Mouse (Mus musculus) stomach, embryonic 14.5 days (tissue): ENCODE results near the gene Trim2. TPM values are rescaled to one million over a fixed set of nuclear protein-coding genes. Genes with fewer than 3 reads are reported as not detected.

Experiments used
- ATAC-seq: fragments of 200-750 bp; cut with Nextera tagmentation; 2 replicates; pipeline ENCODE4 v1.8.0; 2017; ENCODE audit warnings: low read depth, moderate TSS enrichment; ENCODE audit not compliant: insufficient number of reproducible peaks, insufficient read depth, low FRiP score
- H3K27ac ChIP-seq: fragments of 300-500 bp; sonication (generic); 2 replicates; pipeline ENCODE4 v1.5.1; 2014; ENCODE audit warnings: mild to moderate bottlenecking, low read length, moderate library complexity, mixed read lengths
- H3K27me3 ChIP-seq: fragments of 300-500 bp; sonication (generic); 2 replicates; pipeline ENCODE4 v1.6.1; 2014; ENCODE audit warnings: low read length, control low read depth, mixed read lengths; ENCODE audit not compliant: control insufficient read depth, insufficient read depth
- H3K36me3 ChIP-seq: fragments of 300-500 bp; sonication (generic); 2 replicates; pipeline ENCODE4 v1.6.1; 2014; ENCODE audit warnings: mild to moderate bottlenecking, control low read depth, low read length, moderate library complexity, mixed read lengths; ENCODE audit not compliant: control insufficient read depth, insufficient read depth
- H3K4me1 ChIP-seq: fragments of 300-500 bp; sonication (generic); 2 replicates; pipeline ENCODE4 v1.6.1; 2014; ENCODE audit warnings: low read length, control low read depth, mixed read lengths; ENCODE audit not compliant: control insufficient read depth, insufficient read depth
- H3K4me2 ChIP-seq: fragments of 300-500 bp; sonication (generic); replicated peaks from 2 replicates; pipeline ENCODE4 v1.6.1; 2014; ENCODE audit warnings: low read depth, low read length, control low read depth
- H3K4me3 ChIP-seq: fragments of 300-500 bp; sonication (generic); 2 replicates; pipeline ENCODE4 v1.5.1; 2014; ENCODE audit warnings: low read depth, low read length, control low read depth
- H3K9ac ChIP-seq: fragments of 300-500 bp; sonication (generic); replicated peaks from 2 replicates; pipeline ENCODE4 v1.6.1; 2014; ENCODE audit warnings: low read depth, mild to moderate bottlenecking, control low read depth, low read length, moderate library complexity, mixed read lengths
- H3K9me3 ChIP-seq: fragments of 300-500 bp; sonication (generic); 2 replicates; pipeline ENCODE4 v1.6.1; 2016; ENCODE audit warnings: low read depth, low read length, control low read depth; ENCODE audit not compliant: control insufficient read depth
- WGBS: fragments of 180-500 bp; shearing (Covaris S2); extraction: QIAGEN DNeasy Blood & Tissue Kit; methylation state at CpG from one replicate; pipeline ENCODE4 v1.1.7; 2014; 5-methylcytosine and 5-hydroxymethylcytosine counted together
- polyA plus RNA-seq: library from polyadenylated mRNA; unstranded; fragments of >200 nt; fragmentation: Nextera tagmentation; extraction: Ambion mirVana; gene quantifications from 2 replicates; pipeline ENCODE4 v1.2.1, GENCODE M21; 2014

The Trim2 gene
- 37.1 and 38.0 TPM in 2 replicates for polyA plus RNA-seq

DNA sequence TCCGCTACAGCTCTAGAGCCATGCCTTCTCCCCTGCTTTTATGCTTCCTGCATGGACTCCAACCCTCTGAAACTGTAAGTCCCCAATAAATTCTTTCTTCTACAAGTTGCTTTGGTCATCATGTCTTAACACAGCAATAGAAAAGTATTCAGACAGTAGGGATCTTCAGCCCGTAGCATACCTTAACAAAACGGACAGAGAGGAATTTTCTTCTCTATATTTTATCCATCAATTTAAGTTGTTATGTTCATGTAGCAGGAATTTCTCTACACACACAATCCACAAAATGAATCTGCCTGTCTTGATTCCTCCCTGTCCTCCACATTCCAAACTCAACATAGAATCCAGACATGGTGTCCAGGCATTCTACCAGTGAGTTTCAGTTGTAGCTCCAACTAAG lies at the start of gene Trim2:
Gene Trim2 (minus strand): TSS at position 101 of the 400 bp plus-strand sequence.
- peaks cover 8% of the 10 kb centered on the region; the same call in 1 of the 2 replicates for H3K27me3 ChIP-seq
- no peak for ATAC-seq
- no peaks in the 10 kb centered on the region for H3K9me3 ChIP-seq
- H3K4me1 ChIP-seq = 0 out of 2 replicates have a peak, but pooled peaks cover 8% of the 10 kb centered on the region
- H3K4me2 ChIP-seq = no peak within 1 kb of the TSS
- no peak within 1 kb of the TSS for H3K27ac ChIP-seq
- no peak within 1 kb of the TSS for H3K9ac ChIP-seq
- no peaks in the 10 kb centered on the region for H3K36me3 ChIP-seq
- 95% methylated on average over 3 of the region's 3 CpGs for WGBS
- no peak within 1 kb of the TSS for H3K4me3 ChIP-seq

DNA sequence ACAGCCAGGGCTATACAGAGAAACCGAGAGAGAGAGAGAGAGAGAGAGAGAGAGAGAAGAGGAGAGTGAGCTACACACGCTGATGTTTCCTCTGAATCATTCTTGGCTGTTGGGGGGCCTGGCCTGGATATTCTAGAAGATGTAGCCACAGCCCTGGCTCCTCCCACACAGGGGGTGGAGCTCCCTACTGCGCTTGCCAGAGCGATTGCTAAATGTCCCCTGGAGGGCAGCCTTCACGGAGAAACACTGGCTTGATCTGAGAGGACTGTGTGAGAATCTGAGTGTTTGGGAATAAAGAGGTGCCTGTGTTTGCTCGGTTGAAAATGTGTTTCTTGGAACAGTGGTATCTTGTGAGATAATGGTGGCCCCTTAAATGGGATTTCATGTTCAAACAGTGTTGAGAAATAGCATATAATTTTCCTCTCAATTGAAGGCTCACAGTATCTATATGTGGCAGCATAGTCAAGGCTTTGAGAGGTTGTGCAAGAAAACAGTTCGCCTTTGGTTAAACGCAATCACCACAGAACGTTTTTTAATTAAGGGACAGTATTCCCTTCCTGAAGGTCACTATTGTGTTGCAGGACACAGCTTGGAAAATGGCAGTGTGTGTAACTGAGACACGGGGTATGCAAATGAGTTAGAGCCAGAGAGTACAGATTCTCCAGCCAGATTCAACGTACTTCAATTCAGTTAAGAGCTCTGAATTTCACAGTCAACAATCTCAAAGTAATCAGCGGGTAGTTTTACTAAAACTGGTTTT lies 49.4 kb upstream of the Trim2 start:
- Histone ChIP-seq H3K4me2 (no peak overlapping the region), H3K27me3 (no peaks in the 10 kb centered on the region), H3K9me3 (no peaks in the 10 kb centered on the region), H3K9ac (no peak overlapping the region), H3K4me1 (no peaks in the 10 kb centered on the region), H3K27ac (no peak overlapping the region), H3K36me3 (no peaks in the 10 kb centered on the region), H3K4me3 (no peak overlapping the region)
- ATAC-seq = 0 out of 2 replicates have a peak, but pooled peaks have one; percentile 58
- 51% methylated on average over 12 of the region's 12 CpGs for WGBS

DNA sequence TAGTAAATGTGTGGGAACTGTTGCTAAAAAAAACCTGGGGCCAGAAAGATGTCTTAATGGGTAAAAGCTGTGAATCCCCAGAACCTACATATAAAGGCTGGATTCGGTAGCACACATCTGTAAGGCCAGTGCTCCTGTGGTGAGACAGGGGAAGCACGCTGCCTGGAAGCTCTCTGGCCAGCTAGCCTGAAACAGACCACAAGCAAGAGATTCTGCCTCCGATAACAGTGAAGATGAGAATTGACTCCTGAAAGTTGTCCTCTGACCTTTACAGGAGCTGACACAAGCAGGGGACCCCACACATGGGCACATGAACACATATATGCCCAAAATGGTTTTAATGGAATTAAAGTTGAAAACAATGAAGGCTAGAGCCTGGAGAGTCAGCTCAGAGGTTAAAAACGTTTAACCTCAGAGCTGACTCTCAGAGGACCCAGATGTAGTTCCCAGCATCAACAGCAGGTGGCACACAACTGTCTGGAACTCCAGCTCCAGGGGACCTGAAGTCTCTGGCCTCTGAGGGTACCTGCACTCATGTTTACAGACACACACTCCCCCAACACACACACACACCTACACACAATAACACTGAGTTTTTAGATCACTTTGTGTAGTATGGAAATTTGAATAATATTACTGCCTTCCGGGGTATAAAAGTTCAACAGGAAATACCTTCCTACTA lies 45.8 kb upstream of the Trim2 start:
- ATAC-seq = no peak
- 54% methylated on average over 5 of the region's 5 CpGs for WGBS
- Histone ChIP-seq H3K4me2 (no peak overlapping the region), H3K9me3 (no peaks in the 10 kb centered on the region), H3K4me3 (no peak overlapping the region), H3K9ac (no peak overlapping the region), H3K27me3 (no peaks in the 10 kb centered on the region), H3K36me3 (no peaks in the 10 kb centered on the region), H3K4me1 (no peaks in the 10 kb centered on the region), H3K27ac (no peak overlapping the region)

DNA sequence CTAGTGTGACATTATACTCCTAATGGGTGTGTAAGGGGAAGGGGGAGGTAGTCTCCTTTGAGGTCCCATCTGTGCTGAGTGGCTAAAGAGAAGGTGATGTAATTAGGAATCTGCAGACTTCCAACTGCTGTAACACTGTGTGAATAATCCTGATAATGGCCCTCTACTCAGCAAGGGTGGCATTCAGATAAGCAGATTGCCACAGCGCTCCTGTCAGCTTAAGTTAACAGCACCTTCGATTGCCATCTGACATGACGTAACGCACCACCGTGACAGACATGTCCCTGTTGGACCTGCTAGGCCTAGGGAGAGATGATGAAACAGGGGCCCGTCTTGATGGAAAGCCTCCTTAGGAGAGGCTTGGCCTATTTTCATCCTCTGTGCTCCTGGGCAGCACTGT lies 43.6 kb upstream of the Trim2 start:
- Histone ChIP-seq H3K27ac (no peak overlapping the region), H3K4me3 (no peak overlapping the region), H3K4me2 (no peak overlapping the region), H3K9ac (no peak overlapping the region), H3K36me3 (no peaks in the 10 kb centered on the region), H3K4me1 (peaks cover 6% of the 10 kb centered on the region; the same call in 1 of the 2 replicates), H3K9me3 (no peaks in the 10 kb centered on the region), H3K27me3 (no peaks in the 10 kb centered on the region)
- WGBS = 89% methylated on average over 6 of the region's 6 CpGs
- ATAC-seq = peak; percentile 39; the same call in 1 of the 2 replicates

DNA sequence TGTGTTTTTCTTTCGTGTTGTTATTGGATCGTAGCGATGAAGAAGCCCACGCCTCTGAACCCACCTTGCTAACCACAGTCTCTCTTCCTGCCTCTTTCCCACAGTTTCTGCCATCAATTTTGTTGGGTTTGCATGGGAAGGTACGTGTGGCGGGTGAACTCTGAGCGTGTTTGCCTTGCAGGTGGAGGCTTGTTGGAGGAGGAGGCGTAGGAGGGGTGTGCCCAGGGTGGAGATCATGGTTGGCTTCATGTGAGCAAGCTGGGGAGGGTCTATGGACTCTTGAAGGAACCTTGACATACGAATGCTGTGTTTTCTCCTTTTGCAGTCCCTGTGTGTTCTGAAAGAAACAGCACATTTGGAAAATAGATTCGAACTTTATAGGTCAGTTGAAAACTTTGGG lies 43.1 kb upstream of the Trim2 start:
- Histone ChIP-seq H3K9me3 (no peaks in the 10 kb centered on the region), H3K4me2 (no peak overlapping the region), H3K9ac (no peak overlapping the region), H3K36me3 (no peaks in the 10 kb centered on the region), H3K4me1 (peaks cover 9% of the 10 kb centered on the region; the same call in 1 of the 2 replicates), H3K27ac (no peak overlapping the region), H3K27me3 (no peaks in the 10 kb centered on the region), H3K4me3 (no peak overlapping the region)
- 79% methylated on average over 10 of the region's 10 CpGs for WGBS
- ATAC-seq = no peak

DNA sequence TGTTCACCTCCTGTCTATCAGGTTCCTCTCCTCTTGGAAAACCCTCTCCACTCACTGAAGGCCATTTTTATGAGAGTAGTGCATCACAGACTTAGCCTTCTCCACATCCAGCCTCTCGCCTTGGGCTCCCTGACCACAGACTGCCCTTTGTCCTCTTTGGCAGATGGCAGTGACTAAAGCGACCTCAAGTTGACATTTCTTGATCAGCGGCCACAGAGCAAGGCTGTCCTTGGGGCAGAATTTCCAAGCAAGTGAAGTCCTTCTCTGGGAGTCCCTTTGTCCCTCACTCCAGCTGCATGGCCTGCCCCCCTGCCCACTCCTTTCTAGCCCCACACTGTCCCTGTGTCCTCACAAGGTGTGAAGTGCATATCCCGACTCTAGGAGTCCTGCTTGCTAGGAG lies 40.7 kb upstream of the Trim2 start:
- no peak overlapping the region for H3K27ac ChIP-seq
- no peak overlapping the region for H3K9ac ChIP-seq
- ATAC-seq = no peak
- no peaks in the 10 kb centered on the region for H3K9me3 ChIP-seq
- no peak overlapping the region for H3K4me3 ChIP-seq
- no peak overlapping the region for H3K4me2 ChIP-seq
- H3K36me3 ChIP-seq = no peaks in the 10 kb centered on the region
- H3K4me1 ChIP-seq = peaks cover 15% of the 10 kb centered on the region; the same call in 1 of the 2 replicates
- WGBS = 71% methylated on average over 4 of the region's 4 CpGs
- no peaks in the 10 kb centered on the region for H3K27me3 ChIP-seq

DNA sequence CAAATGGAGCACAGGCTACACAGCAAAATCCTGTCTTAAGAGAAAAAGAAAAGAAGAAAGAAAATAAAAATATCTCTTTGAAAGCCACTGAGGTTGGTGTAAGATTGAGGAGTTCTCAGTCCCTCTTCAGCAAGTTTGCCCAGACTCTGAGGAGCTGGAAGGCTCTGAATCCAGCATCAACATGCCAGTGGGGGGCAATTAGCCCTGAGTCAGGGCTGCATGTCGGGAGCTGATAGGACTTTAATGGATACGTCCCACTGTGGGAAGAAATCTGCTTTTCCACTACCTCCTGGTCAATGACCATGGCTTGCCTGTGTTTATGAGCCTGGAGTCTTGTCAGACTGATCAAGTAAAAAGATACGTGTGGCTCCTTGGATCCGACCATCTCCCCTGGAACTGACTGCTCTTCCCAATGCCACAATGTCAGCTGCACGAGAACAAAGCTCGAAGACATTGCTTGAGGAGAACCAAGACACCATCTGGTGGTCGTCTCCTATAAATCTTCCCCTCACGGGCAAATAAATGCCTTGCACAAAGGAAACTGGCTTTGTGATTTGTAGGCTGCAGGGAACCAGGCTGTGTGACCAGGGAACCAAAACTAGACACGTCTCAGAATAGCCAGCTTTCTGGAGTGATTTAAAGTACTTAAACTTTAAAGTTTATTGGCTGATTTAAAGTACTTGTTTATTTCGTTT lies 39.9 kb upstream of the Trim2 start:
- no peaks in the 10 kb centered on the region for H3K9me3 ChIP-seq
- H3K4me2 ChIP-seq = no peak overlapping the region
- H3K9ac ChIP-seq = no peak overlapping the region
- H3K36me3 ChIP-seq = no peaks in the 10 kb centered on the region
- no peak for ATAC-seq
- H3K27ac ChIP-seq = no peak overlapping the region
- no peak overlapping the region for H3K4me3 ChIP-seq
- no peaks in the 10 kb centered on the region for H3K27me3 ChIP-seq
- WGBS = 37% methylated on average over 10 of the region's 10 CpGs
- H3K4me1 ChIP-seq = peaks cover 15% of the 10 kb centered on the region; the same call in 1 of the 2 replicates

DNA sequence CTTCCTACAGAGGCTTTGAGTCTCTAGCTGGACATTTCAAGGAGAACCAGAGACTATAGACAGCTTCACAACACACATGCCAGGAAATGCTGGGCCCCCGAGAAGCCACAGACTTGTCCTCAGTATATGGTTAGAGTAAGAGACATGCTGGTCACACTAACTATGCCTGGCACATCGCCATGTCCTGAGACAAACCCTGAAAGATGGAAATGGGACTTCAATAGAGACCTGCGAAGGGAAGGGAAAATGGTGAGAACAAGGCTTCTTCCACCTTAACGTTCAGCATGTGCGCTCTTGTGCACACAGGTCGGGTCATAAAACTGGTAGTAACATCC lies 38.9 kb upstream of the Trim2 start:
- Histone ChIP-seq H3K4me3 (peak overlapping the region; percentile 30; the same call in 1 of the 2 replicates), H3K36me3 (no peaks in the 10 kb centered on the region), H3K27me3 (no peaks in the 10 kb centered on the region), H3K4me2 (peak overlapping the region; percentile 76), H3K27ac (no peak overlapping the region), H3K9me3 (no peaks in the 10 kb centered on the region), H3K9ac (no peak overlapping the region), H3K4me1 (peaks cover 15% of the 10 kb centered on the region; the same call in 1 of the 2 replicates)
- 63% methylated on average over 6 of the region's 6 CpGs for WGBS
- no peak for ATAC-seq
